Mouse (Mus musculus) urinary bladder, postnatal 14 days (tissue): ENCODE data around the gene Stox2.

Experiments
- DNase-seq: peaks from one replicate; pipeline ENCODE4 v3.0.0; 2021; ENCODE audit warnings: low spot score

The Stox2 gene

GRCm38 (mm10) chr8:47182292-47182691, 263.9 kb downstream of the Stox2 start:
- DNase-seq: no peak

GRCm38 (mm10) chr8:47181032-47181698, 265.0 kb downstream of the Stox2 start:
- DNase-seq: no peak

GRCm38 (mm10) chr8:47180181-47180580, 266.0 kb downstream of the Stox2 start:
- DNase-seq: no peak

GRCm38 (mm10) chr8:47178785-47179184, 267.4 kb downstream of the Stox2 start:
- DNase-seq: no peak

- DNase-seq: no peak
Observed at GRCm38 (mm10) chr8:47173823-47174222, 272.3 kb downstream of the Stox2 start.

GRCm38 (mm10) chr8:47172848-47173247, 273.3 kb downstream of the Stox2 start:
- DNase-seq: no peak

GRCm38 (mm10) chr8:47160688-47161087, 285.5 kb downstream of the Stox2 start:
- no peak for DNase-seq

GRCm38 (mm10) chr8:47154521-47154920, 291.6 kb downstream of the Stox2 start:
- no peak for DNase-seq

- no peak for DNase-seq
Observed at GRCm38 (mm10) chr8:47145258-47145657, 300.9 kb downstream of the Stox2 start.

- no peak for DNase-seq
Observed at GRCm38 (mm10) chr8:47136047-47136446, 310.1 kb downstream of the Stox2 start.

GRCm38 (mm10) chr8:47135586-47135985, 310.6 kb downstream of the Stox2 start:
- DNase-seq: peak; percentile 28

GRCm38 (mm10) chr8:47134736-47135135, 311.4 kb downstream of the Stox2 start:
- DNase-seq: no peak

- no peak for DNase-seq
Observed at GRCm38 (mm10) chr8:47133381-47133780, 312.8 kb downstream of the Stox2 start.
